Mouse (Mus musculus) E14TG2a.4 (cell line): ENCODE measurements around the gene Kmt5b.

Experiments used
- CTCF ChIP-seq: conservative IDR thresholded peaks from 2 replicates; pipeline ENCODE4 v1.5.1; 2014; ENCODE audit warnings: low read length
- NANOG ChIP-seq: IDR thresholded peaks from 2 replicates; pipeline ENCODE4 v1.6.1; 2014; ENCODE audit warnings: borderline replicate concordance, low read length, mixed read lengths

DNA sequence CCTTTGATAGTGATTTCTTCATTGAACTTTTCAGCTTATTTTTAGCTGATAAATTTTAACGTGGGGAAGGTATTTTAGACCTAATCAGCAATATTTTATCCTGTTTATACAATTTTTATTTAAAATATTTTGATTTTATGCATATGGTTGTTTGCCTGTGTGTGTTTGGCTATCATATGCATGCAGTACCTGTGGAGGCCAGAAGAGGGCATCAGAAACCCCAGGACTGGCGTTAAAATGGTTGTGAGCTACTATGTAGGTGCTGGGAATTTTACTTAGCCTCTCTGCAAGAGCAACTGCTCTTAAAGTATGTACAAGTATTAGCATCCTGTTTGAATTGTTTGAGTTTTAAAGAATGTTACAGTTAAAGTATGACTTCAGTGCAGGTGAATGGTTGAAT is 97.7 kb downstream of the Kmt5b start:
- TF ChIP-seq CTCF (peak; percentile 71), NANOG (no peak)
